Mouse (Mus musculus): ENCODE measurements around the gene Ankrd61. TPM values are rescaled to one million over a fixed set of nuclear protein-coding genes. Genes with fewer than 3 reads are reported as not detected.

Ankrd61 gene
- polyA plus RNA-seq, 1 experiment from 2014 or later = 0.16 TPM

DNA sequence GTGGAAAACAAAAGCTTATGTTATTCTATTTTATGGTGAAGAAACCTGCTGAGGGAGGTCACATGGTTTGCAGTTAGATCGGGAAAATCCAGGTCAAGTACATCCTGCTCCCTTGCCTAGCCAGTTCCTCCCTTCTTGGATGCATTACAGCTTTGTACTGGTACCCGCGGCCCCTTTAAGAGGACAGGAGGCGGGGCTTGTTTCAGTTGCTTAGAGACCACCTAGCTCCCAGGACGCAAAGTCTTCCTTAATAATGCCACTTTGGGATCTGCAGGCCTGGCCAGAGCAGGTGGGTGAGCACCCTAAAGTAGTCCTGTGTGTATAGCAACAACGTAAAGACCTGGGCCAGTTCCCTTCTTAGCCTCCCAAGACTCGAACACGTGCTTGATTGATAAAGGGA, 35.3 kb upstream of the Ankrd61 start, which contains the start of gene Rsph10b:
TSS of gene Rsph10b (plus strand) at position 205 of the 400 bp plus-strand sequence.
- ATAC-seq (peak; percentile 57), DNase-seq (ENCODE audit: low spot score) (peak; percentile 59)
- 20% methylated on average over 8 of the region's 8 CpGs for WGBS

DNA sequence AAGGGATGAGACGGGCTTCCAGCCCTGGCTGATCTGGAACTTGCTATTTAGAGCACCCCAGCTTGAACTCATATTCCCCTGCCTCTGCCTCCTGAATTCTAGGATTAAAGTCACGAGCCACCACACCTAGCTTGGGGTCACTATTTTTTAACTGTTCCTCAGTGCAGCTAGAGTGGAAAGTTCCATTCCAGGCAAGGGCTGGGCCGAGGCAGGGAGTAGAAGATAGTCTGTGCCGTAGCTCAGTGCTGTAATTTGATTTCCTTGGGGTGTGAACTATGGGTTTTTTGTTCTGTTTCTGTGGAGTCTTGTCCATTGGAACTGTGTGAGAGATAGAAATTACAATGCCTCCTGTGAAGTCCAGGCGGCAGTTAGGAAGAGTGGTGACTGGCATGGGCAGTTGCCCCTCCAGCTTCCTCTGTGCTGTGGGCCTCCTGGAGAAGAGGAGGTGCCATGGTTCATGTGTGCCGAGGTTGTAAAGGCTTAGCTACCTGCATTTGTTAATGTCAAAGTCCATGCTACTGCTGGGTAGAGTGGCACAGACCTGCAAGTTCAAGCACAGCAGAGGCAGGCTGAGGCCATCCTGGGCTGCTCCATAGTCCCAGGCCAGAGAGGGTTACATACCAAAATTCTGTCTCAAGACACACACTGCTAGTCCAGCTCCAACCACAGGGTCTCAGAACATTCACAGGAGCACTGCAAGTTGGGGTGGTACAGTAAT, 34.5 kb upstream of the Ankrd61 start:
- peaks cover 14% of the 10 kb centered on the region for H3K36me3 ChIP-seq (ENCODE audit: insufficient read depth, low read length)
- TF ChIP-seq CTCF (IDR thresholded peaks at IDR 0.05) (no peak), EP300 (IDR thresholded peaks at IDR 0.05) (no peak)
- no peak overlapping the region for H3K4me3 ChIP-seq (ENCODE audit: low read depth, low read length)
- H3K27me3 ChIP-seq (replicated peaks; ENCODE audit: insufficient read depth, low read length) = no peaks in the 10 kb centered on the region
- no peak overlapping the region for H3K4me2 ChIP-seq (replicated peaks; ENCODE audit: low read depth, low read length)
- ATAC-seq = no peak
- H3K9ac ChIP-seq (replicated peaks; ENCODE audit: low read depth) = no peak overlapping the region
- DNase-seq (ENCODE audit: low spot score) = no peak
- 85% methylated on average over 6 of the region's 6 CpGs for WGBS
- H3K27ac ChIP-seq (ENCODE audit: low read length) = no peak overlapping the region
- H3K4me1 ChIP-seq (ENCODE audit: insufficient read depth, low read depth, low read length) = no peaks in the 10 kb centered on the region
- no peaks in the 10 kb centered on the region for H3K9me3 ChIP-seq (ENCODE audit: low read length)

More for the DNA sequence above, 35.3 kb upstream of the Ankrd61 start, which contains the start of gene Rsph10b:
- H3K36me3 ChIP-seq (ENCODE audit: insufficient read depth, low read length) = peaks cover 14% of the 10 kb centered on the region
- H3K4me1 ChIP-seq (ENCODE audit: insufficient read depth, low read depth, low read length) = no peaks in the 10 kb centered on the region
- H3K27ac ChIP-seq (ENCODE audit: low read length) = no peak within 1 kb of the TSS
- no peaks in the 10 kb centered on the region for H3K9me3 ChIP-seq (ENCODE audit: low read length)
- H3K27me3 ChIP-seq (replicated peaks; ENCODE audit: insufficient read depth, low read length) = no peaks in the 10 kb centered on the region
- no peak within 1 kb of the TSS for H3K9ac ChIP-seq (replicated peaks; ENCODE audit: low read depth)
- H3K4me3 ChIP-seq (ENCODE audit: low read depth, low read length) = no peak within 1 kb of the TSS
- no peak for TF ChIP-seq EP300 (IDR thresholded peaks at IDR 0.05)
- TF ChIP-seq CTCF (IDR thresholded peaks at IDR 0.05) = no peak
- no peak within 1 kb of the TSS for H3K4me2 ChIP-seq (replicated peaks; ENCODE audit: low read depth, low read length)

DNA sequence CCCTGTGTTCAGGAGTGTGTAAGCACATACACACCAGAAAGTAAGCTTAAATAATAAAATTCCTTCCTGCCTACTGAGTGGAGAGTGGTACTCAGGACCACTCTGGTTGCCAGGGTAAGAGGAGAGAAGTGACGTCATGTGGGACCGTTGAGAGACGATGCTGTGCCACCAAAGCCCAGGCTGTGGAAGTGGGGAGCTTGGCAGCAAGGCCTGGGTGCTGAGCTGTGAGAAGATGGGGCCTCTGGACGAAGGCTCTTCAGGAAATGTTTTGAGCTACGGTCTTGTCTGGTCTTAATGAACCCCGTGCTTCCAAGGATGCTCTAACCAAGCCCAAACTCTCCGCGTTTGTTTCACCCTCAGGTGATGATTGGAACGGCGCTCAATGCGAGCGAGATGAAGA, 33.2 kb upstream of the Ankrd61 start:
- ATAC-seq (no peak), DNase-seq (ENCODE audit: low spot score) (no peak)
- 90% methylated on average over 12 of the region's 12 CpGs for WGBS
- H3K4me3 ChIP-seq (ENCODE audit: low read depth, low read length) = no peak overlapping the region
- H3K27ac ChIP-seq (ENCODE audit: low read length) = no peak overlapping the region
- H3K9ac ChIP-seq (replicated peaks; ENCODE audit: low read depth) = no peak overlapping the region
- H3K4me1 ChIP-seq (ENCODE audit: insufficient read depth, low read depth, low read length) = no peaks in the 10 kb centered on the region
- H3K27me3 ChIP-seq (replicated peaks; ENCODE audit: insufficient read depth, low read length) = no peaks in the 10 kb centered on the region
- H3K4me2 ChIP-seq (replicated peaks; ENCODE audit: low read depth, low read length) = no peak overlapping the region
- TF ChIP-seq EP300 (IDR thresholded peaks at IDR 0.05) = no peak
- TF ChIP-seq CTCF (IDR thresholded peaks at IDR 0.05) = no peak
- H3K36me3 ChIP-seq (ENCODE audit: insufficient read depth, low read length) = peaks cover 14% of the 10 kb centered on the region
- no peaks in the 10 kb centered on the region for H3K9me3 ChIP-seq (ENCODE audit: low read length)

DNA sequence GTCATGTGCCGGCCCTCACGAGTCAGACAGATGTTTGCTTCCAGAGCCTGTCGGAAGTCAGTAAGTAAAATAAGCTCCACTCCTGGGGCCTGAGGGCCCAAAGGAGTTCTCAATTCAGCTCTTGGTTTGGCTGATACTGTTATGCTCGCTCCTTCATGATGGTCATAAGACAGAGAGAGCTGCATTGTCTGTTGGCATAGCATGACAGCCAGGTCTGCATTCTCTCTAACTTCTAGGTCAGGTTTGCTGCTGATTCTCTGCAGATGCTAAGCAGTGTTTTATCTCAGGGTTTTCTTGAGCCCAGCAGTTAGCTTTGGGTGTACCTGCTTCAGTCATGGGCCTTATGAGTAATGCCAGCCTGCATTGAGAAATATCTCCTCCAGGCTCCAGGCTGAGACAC, 31.8 kb upstream of the Ankrd61 start:
- no peak overlapping the region for H3K9ac ChIP-seq (replicated peaks; ENCODE audit: low read depth)
- H3K4me3 ChIP-seq (ENCODE audit: low read depth, low read length) = no peak overlapping the region
- DNase-seq (ENCODE audit: low spot score) = no peak
- H3K27me3 ChIP-seq (replicated peaks; ENCODE audit: insufficient read depth, low read length) = no peaks in the 10 kb centered on the region
- H3K27ac ChIP-seq (ENCODE audit: low read length) = no peak overlapping the region
- TF ChIP-seq EP300 (IDR thresholded peaks at IDR 0.05) (no peak), CTCF (IDR thresholded peaks at IDR 0.05) (no peak)
- 90% methylated on average over 4 of the region's 4 CpGs for WGBS
- no peaks in the 10 kb centered on the region for H3K4me1 ChIP-seq (ENCODE audit: insufficient read depth, low read depth, low read length)
- H3K4me2 ChIP-seq (replicated peaks; ENCODE audit: low read depth, low read length) = no peak overlapping the region
- H3K9me3 ChIP-seq (ENCODE audit: low read length) = no peaks in the 10 kb centered on the region
- peaks cover 22% of the 10 kb centered on the region for H3K36me3 ChIP-seq (ENCODE audit: insufficient read depth, low read length)
- no peak for ATAC-seq

DNA sequence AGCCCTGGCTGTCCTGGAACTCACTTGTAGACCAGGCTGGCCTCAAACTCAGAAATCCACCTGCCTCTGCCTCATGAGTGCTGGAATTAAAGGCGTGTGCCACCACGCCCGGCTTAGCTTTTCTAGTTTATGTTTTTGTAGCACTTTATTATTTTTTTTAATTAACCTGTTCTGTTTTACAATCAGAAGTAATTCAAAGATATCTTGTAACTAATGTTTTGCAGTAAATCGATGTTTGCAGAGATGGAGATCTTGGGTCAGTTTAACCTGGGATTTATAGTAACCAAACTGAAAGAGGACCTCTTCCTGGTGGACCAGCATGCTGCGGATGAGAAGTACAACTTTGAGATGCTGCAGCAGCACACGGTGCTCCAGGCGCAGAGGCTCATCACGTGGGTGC, 30.4 kb upstream of the Ankrd61 start, which contains the start of gene Gm42421:
TSS of gene Gm42421 (plus strand) at position 301 of the 400 bp plus-strand sequence.
- Histone ChIP-seq H3K9ac (replicated peaks; ENCODE audit: low read depth) (no peak within 1 kb of the TSS), H3K36me3 (ENCODE audit: insufficient read depth, low read length) (peaks cover 29% of the 10 kb centered on the region), H3K9me3 (ENCODE audit: low read length) (no peaks in the 10 kb centered on the region), H3K4me1 (ENCODE audit: insufficient read depth, low read depth, low read length) (no peaks in the 10 kb centered on the region), H3K27ac (ENCODE audit: low read length) (no peak within 1 kb of the TSS), H3K4me3 (ENCODE audit: low read depth, low read length) (no peak within 1 kb of the TSS), H3K27me3 (replicated peaks; ENCODE audit: insufficient read depth, low read length) (no peaks in the 10 kb centered on the region), H3K4me2 (replicated peaks; ENCODE audit: low read depth, low read length) (no peak within 1 kb of the TSS)
- TF ChIP-seq EP300 (IDR thresholded peaks at IDR 0.05) (no peak), CTCF (IDR thresholded peaks at IDR 0.05) (no peak)
- no peak for DNase-seq (ENCODE audit: low spot score)
- WGBS = 95% methylated on average over 8 of the region's 8 CpGs
- no peak for ATAC-seq

DNA sequence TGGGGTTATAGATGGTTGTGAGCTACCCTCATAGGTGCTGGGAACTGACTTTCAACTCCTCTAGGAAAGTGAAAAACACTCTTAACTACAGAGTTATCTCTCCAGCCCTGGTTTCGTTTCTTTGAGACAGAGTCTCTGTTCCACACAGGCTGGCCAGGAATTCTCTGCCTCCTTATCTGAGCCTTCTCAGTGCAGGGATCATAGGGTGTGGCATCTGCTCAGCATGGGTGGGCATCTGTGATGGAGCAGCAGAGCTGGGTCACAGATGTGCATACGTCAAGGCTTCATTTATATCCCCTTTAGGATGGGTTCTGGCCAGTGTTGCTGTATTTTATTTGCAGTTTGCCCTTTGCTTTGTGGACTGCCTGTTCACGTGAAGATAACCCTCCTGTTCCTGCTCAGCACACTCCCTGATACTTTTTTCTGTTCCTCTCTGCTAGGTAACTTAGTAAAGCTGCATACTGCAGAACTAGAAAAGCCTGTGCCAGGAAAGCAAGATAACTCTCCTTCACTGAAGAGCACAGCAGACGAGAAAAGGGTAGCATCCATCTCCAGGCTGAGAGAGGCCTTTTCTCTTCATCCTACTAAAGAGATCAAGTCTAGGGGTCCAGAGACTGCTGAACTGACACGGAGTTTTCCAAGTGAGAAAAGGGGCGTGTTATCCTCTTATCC, 27.4 kb upstream of the Ankrd61 start:
- 84% methylated on average over 6 of the region's 6 CpGs for WGBS
- Histone ChIP-seq H3K36me3 (ENCODE audit: insufficient read depth, low read length) (peaks cover 21% of the 10 kb centered on the region; the same call in 1 of the 2 replicates), H3K4me2 (replicated peaks; ENCODE audit: low read depth, low read length) (no peak overlapping the region), H3K4me1 (ENCODE audit: insufficient read depth, low read depth, low read length) (no peaks in the 10 kb centered on the region), H3K4me3 (ENCODE audit: low read depth, low read length) (no peak overlapping the region), H3K27me3 (replicated peaks; ENCODE audit: insufficient read depth, low read length) (no peaks in the 10 kb centered on the region), H3K27ac (ENCODE audit: low read length) (no peak overlapping the region), H3K9ac (replicated peaks; ENCODE audit: low read depth) (no peak overlapping the region), H3K9me3 (ENCODE audit: low read length) (no peaks in the 10 kb centered on the region)
- no peak for DNase-seq (ENCODE audit: low spot score)
- ATAC-seq = no peak
- TF ChIP-seq CTCF (IDR thresholded peaks at IDR 0.05) = no peak
- TF ChIP-seq EP300 (IDR thresholded peaks at IDR 0.05) = no peak

Measured in lung, postnatal 0 days (tissue).